Mouse (Mus musculus) stomach, embryonic 16.5 days (tissue): ENCODE results near the gene Gdf9. TPM values are rescaled to one million over a fixed set of nuclear protein-coding genes. Genes with fewer than 3 reads are reported as not detected.
"Not testable (repeated sequence)": the region's sequence is repeated elsewhere in the genome, so short reads cannot be mapped to it uniquely, and the experiment has no call there.

Experiments used
- ATAC-seq: fragments of 200-750 bp; cut with Nextera tagmentation; 2 replicates; pipeline ENCODE4 v1.8.0; 2017; ENCODE audit warnings: moderate number of reproducible peaks, moderate TSS enrichment; ENCODE audit not compliant: insufficient read depth, low FRiP score
- H3K27ac ChIP-seq: fragments of 300-500 bp; sonication (generic); 2 replicates; pipeline ENCODE4 v1.5.1; 2014; ENCODE audit warnings: low read length
- H3K27me3 ChIP-seq: fragments of 300-500 bp; sonication (generic); 2 replicates; pipeline ENCODE4 v1.6.1; 2014; ENCODE audit warnings: low read length, control low read depth, mixed read lengths; ENCODE audit not compliant: control insufficient read depth, insufficient read depth
- H3K36me3 ChIP-seq: fragments of 300-500 bp; sonication (generic); 2 replicates; pipeline ENCODE4 v1.6.1; 2014; ENCODE audit warnings: low read length; ENCODE audit not compliant: control insufficient read depth, insufficient read depth
- H3K4me1 ChIP-seq: fragments of 300-500 bp; sonication (generic); 2 replicates; pipeline ENCODE4 v1.6.1; 2014; ENCODE audit warnings: low read length, control low read depth, mixed read lengths; ENCODE audit not compliant: control insufficient read depth, insufficient read depth
- H3K4me2 ChIP-seq: fragments of 300-500 bp; sonication (generic); 2 replicates; pipeline ENCODE4 v1.6.1; 2014; ENCODE audit warnings: low read depth, low read length, mixed read lengths
- H3K4me3 ChIP-seq: fragments of 300-500 bp; sonication (generic); replicated peaks from 2 replicates; pipeline ENCODE4 v1.5.1; 2014; ENCODE audit warnings: mild to moderate bottlenecking, low read length
- H3K9ac ChIP-seq: fragments of 300-500 bp; sonication (generic); 2 replicates; pipeline ENCODE4 v1.6.1; 2014; ENCODE audit warnings: low read length
- H3K9me3 ChIP-seq: fragments of 300-500 bp; sonication (generic); replicated peaks from 2 replicates; pipeline ENCODE4 v1.6.1; 2016; ENCODE audit warnings: low read length, control low read depth; ENCODE audit not compliant: control insufficient read depth
- WGBS: fragments of 180-500 bp; shearing (Covaris S2); extraction: QIAGEN DNeasy Blood & Tissue Kit; methylation state at CpG from one replicate; pipeline ENCODE4 v1.1.7; 2014; 5-methylcytosine and 5-hydroxymethylcytosine counted together
- polyA plus RNA-seq: library from polyadenylated mRNA; unstranded; fragments of >200 nt; fragmentation: Nextera tagmentation; extraction: Ambion mirVana; gene quantifications from 2 replicates; pipeline ENCODE4 v1.2.1, GENCODE M21; 2015

Gdf9 gene
- polyA plus RNA-seq, 1 experiment from 2014 or later: 1.5 TPM

GRCm38 (mm10) chr11:53425251-53425650 is 5.6 kb upstream of the Gdf9 start:
- Histone ChIP-seq H3K4me2 (no peak overlapping the region), H3K36me3 (0 out of 2 replicates have a peak, but pooled peaks cover 9% of the 10 kb centered on the region), H3K27ac (no peak overlapping the region), H3K27me3 (no peaks in the 10 kb centered on the region), H3K9ac (no peak overlapping the region), H3K9me3 (no peaks in the 10 kb centered on the region), H3K4me3 (no peak overlapping the region), H3K4me1 (peaks cover 7% of the 10 kb centered on the region)
- 35% methylated on average over 3 of the region's 3 CpGs for WGBS
- no peak for ATAC-seq

- Histone ChIP-seq H3K4me2 (no peak overlapping the region), H3K4me3 (no peak overlapping the region), H3K27ac (no peak overlapping the region), H3K4me1 (peaks cover 7% of the 10 kb centered on the region), H3K9me3 (no peaks in the 10 kb centered on the region), H3K36me3 (0 out of 2 replicates have a peak, but pooled peaks cover 9% of the 10 kb centered on the region), H3K9ac (no peak overlapping the region), H3K27me3 (no peaks in the 10 kb centered on the region)
- no peak for ATAC-seq
- WGBS: 78% methylated on average over 6 of the region's 6 CpGs
Observed at GRCm38 (mm10) chr11:53425711-53426255, 5.0 kb upstream of the Gdf9 start.

DNA sequence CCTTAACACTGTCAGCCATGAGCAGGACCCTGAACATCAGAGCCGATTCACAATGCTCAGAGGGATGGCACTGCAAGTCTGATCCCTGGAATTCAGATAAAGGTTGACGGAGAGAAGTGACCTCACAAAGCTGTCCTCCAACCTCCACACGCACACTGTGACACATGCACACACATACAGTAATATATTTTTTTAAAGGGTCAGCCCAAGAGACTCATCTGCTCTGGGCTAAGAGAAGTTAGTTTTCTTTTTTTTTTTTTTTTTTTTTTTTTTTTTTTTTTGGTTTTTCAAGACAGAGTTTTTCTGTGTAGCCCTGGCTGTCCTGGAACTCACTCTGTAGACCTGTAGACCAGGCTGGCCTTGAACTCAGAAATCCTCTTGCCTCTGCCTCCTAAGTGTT is 3.9 kb upstream of the Gdf9 start:
- peaks cover 12% of the 10 kb centered on the region for H3K4me1 ChIP-seq
- H3K4me3 ChIP-seq, H3K36me3 ChIP-seq, H3K9me3 ChIP-seq, H3K4me2 ChIP-seq, H3K9ac ChIP-seq, H3K27ac ChIP-seq, ATAC-seq, H3K27me3 ChIP-seq: not testable (repeated sequence)
- WGBS: 83% methylated on average over 3 of the region's 3 CpGs

- no peak for ATAC-seq
- Histone ChIP-seq H3K9ac (no peak overlapping the region), H3K9me3 (no peaks in the 10 kb centered on the region), H3K4me2 (no peak overlapping the region), H3K27me3 (no peaks in the 10 kb centered on the region), H3K36me3 (0 out of 2 replicates have a peak, but pooled peaks cover 9% of the 10 kb centered on the region), H3K4me1 (peaks cover 12% of the 10 kb centered on the region), H3K27ac (no peak overlapping the region), H3K4me3 (no peak overlapping the region)
- WGBS: 86% methylated on average over 3 of the region's 3 CpGs
Observed at GRCm38 (mm10) chr11:53427993-53428715, 2.7 kb upstream of the Gdf9 start.

GRCm38 (mm10) chr11:53428716-53429057 is 2.1 kb upstream of the Gdf9 start:
- Histone ChIP-seq H3K4me3 (no peak overlapping the region), H3K27ac (no peak overlapping the region), H3K36me3 (0 out of 2 replicates have a peak, but pooled peaks cover 9% of the 10 kb centered on the region), H3K9me3 (no peaks in the 10 kb centered on the region), H3K4me2 (no peak overlapping the region), H3K9ac (no peak overlapping the region), H3K4me1 (peaks cover 12% of the 10 kb centered on the region), H3K27me3 (no peaks in the 10 kb centered on the region)
- ATAC-seq: no peak
- WGBS: 95% methylated on average over 5 of the region's 5 CpGs

GRCm38 (mm10) chr11:53429182-53429581 is 1.6 kb upstream of the Gdf9 start:
- no peaks in the 10 kb centered on the region for H3K9me3 ChIP-seq
- no peak overlapping the region for H3K27ac ChIP-seq
- no peak overlapping the region for H3K9ac ChIP-seq
- H3K4me1 ChIP-seq: peaks cover 12% of the 10 kb centered on the region
- H3K4me3 ChIP-seq: 0 out of 2 replicates have a peak overlapping the region, but pooled peaks have one; percentile 79
- 0 out of 2 replicates have a peak, but pooled peaks cover 9% of the 10 kb centered on the region for H3K36me3 ChIP-seq
- no peaks in the 10 kb centered on the region for H3K27me3 ChIP-seq
- ATAC-seq: no peak
- H3K4me2 ChIP-seq: peak overlapping the region; percentile 66; the same call in 1 of the 2 replicates

DNA sequence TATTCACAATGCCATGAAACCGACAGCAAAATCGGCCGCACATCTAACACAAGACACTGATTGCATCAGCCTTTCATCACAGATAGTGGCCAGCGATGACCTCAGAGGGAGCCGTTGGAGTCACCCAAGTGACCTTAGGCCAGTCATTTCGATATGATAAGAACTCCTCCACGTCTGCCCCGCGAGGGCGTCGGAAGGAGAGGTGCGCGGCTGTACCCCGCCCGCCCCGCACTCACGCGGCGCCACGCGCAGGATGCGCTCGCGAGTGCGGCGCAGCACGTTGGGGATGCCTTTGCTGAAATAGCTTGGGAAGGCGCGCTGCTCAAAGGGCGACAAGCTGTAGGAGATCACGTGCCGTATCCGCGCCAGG is 538 bp upstream of the Gdf9 start:
- peaks cover 12% of the 10 kb centered on the region for H3K4me1 ChIP-seq
- H3K9me3 ChIP-seq: no peaks in the 10 kb centered on the region
- peak; percentile 8; the same call in 1 of the 2 replicates for ATAC-seq
- H3K36me3 ChIP-seq: 0 out of 2 replicates have a peak, but pooled peaks cover 9% of the 10 kb centered on the region
- H3K4me2 ChIP-seq: peak overlapping the region; percentile 66
- H3K9ac ChIP-seq: peak overlapping the region; percentile 91
- peak overlapping the region; percentile 48; the same call in 1 of the 2 replicates for H3K27ac ChIP-seq
- peak overlapping the region; percentile 79 for H3K4me3 ChIP-seq
- H3K27me3 ChIP-seq: no peaks in the 10 kb centered on the region
- WGBS: under 1% methylated on average over 34 of the region's 34 CpGs

DNA sequence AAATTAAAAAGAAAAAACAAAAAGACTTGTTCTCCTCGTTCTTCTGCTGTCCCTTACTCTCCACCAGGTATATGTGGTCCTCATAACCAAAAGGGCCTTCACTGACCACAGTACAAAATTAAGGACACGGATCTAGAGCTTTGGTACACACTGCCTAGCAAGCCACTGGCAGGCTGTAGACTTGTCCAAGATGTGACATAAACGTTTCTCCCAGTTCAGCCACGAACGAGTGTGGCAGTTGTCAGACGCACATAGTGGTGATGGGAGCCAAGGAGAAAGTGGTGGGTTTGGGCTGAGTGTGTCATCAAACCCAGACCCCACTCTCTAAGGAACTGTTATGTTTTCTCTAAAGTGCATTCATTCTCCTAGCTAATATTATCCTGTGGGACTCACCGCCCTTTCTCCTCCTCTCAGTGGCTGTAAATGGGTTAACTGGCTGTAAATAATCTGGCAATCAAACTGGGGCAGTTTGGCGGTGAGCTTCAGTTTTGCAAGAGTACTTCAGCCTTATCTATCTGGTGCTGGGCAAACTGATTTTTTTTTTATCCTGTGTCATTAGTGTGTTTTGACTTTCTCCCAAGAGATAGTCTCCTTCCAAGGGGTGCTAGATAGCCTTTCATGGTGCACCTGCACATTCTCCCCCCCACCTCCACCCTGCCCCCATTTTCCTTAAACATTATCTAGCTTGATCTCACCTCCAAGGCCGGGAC is 679 bp downstream of the Gdf9 start:
- H3K9ac ChIP-seq: peak overlapping the region; percentile 91; the same call in 1 of the 2 replicates

GRCm38 (mm10) chr11:53433057-53433456 is 2.2 kb downstream of the Gdf9 start:
- Histone ChIP-seq H3K4me2 (no peak overlapping the region), H3K27me3 (no peaks in the 10 kb centered on the region), H3K9ac (no peak overlapping the region), H3K4me1 (peaks cover 12% of the 10 kb centered on the region), H3K36me3 (0 out of 2 replicates have a peak, but pooled peaks cover 8% of the 10 kb centered on the region), H3K9me3 (no peaks in the 10 kb centered on the region), H3K27ac (no peak overlapping the region), H3K4me3 (no peak overlapping the region)
- WGBS: 50% methylated on average over 6 of the region's 6 CpGs
- no peak for ATAC-seq

More for the DNA sequence above, 679 bp downstream of the Gdf9 start:
- H3K9me3 ChIP-seq: no peaks in the 10 kb centered on the region
- H3K4me1 ChIP-seq: peaks cover 12% of the 10 kb centered on the region
- ATAC-seq: no peak; the same call in 1 of the 2 replicates
- H3K27me3 ChIP-seq: no peaks in the 10 kb centered on the region
- peak overlapping the region; percentile 45 for H3K27ac ChIP-seq
- peak overlapping the region; percentile 79 for H3K4me3 ChIP-seq
- H3K36me3 ChIP-seq: 0 out of 2 replicates have a peak, but pooled peaks cover 9% of the 10 kb centered on the region
- peak overlapping the region; percentile 49 for H3K4me2 ChIP-seq
- WGBS: 11% methylated on average over 9 of the region's 9 CpGs
